Mouse (Mus musculus): ENCODE measurements at regions not wholly inside any gene's neighbourhood (a gene's known extent, or its start where the extent isn't known, plus 50 kb on each side); places are given as distances from the start of the nearest gene placed in this dataset.

- H3K4me2 ChIP-seq (ENCODE audit: low read depth, low read length), result no peak overlapping the region
- H3K4me3 ChIP-seq (ENCODE audit: low read depth, low read length), result no peak overlapping the region
- 72% methylated on average over 10 of the region's 10 CpGs for WGBS
- H3K9ac ChIP-seq (replicated peaks; ENCODE audit: low read depth, low read length), result no peak overlapping the region
- no peaks in the 10 kb centered on the region for H3K36me3 ChIP-seq (replicated peaks; ENCODE audit: control insufficient read depth, insufficient read depth, low read length)
- ATAC-seq (ENCODE audit: insufficient read depth, low read depth) (no peak), DNase-seq (ENCODE audit: low spot score) (no peak)
- no peaks in the 10 kb centered on the region for H3K9me3 ChIP-seq (replicated peaks; ENCODE audit: control insufficient read depth, low read length)
- TF ChIP-seq CTCF (IDR thresholded peaks at IDR 0.05; ENCODE audit: low read depth) (no peak), EP300 (IDR thresholded peaks at IDR 0.05; ENCODE audit: low read depth) (no peak)
- H3K27me3 ChIP-seq (ENCODE audit: control insufficient read depth, insufficient read depth, low read length), result no peaks in the 10 kb centered on the region
- no peaks in the 10 kb centered on the region for H3K4me1 ChIP-seq (ENCODE audit: control insufficient read depth, insufficient read depth)
- H3K27ac ChIP-seq (ENCODE audit: low read depth), result no peak overlapping the region
Measured at GRCm38 (mm10) chr6:148586439-148587321, 142.5 kb upstream of the Tmtc1 start.

DNA sequence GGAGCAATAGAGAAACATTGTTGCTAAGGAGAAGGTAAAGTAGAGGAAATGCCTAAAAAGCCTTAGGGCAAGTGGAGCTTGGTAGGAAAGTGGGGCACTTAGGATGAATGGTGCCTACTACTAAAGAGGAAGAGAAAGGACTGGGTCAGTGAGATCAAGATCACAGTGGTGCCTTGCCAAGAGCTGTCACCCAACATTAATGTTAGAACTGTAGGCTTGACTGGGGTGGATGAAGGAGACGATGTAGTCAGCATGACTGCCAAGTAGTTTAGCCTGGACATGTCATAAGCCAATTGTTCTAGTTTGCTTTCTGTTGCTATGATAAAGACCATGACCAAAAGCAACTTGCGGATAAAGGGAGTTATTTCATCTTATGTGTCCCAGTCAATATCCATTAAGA is 139.9 kb upstream of the Tmtc1 start:
- Histone ChIP-seq H3K27ac (ENCODE audit: low read depth) (no peak overlapping the region), H3K4me2 (ENCODE audit: low read depth, low read length) (no peak overlapping the region), H3K27me3 (ENCODE audit: control insufficient read depth, insufficient read depth, low read length) (no peaks in the 10 kb centered on the region), H3K4me1 (ENCODE audit: control insufficient read depth, insufficient read depth) (no peaks in the 10 kb centered on the region), H3K9ac (replicated peaks; ENCODE audit: low read depth, low read length) (no peak overlapping the region), H3K4me3 (ENCODE audit: low read depth, low read length) (no peak overlapping the region), H3K36me3 (replicated peaks; ENCODE audit: control insufficient read depth, insufficient read depth, low read length) (no peaks in the 10 kb centered on the region), H3K9me3 (replicated peaks; ENCODE audit: control insufficient read depth, low read length) (no peaks in the 10 kb centered on the region)
- WGBS, result 86% methylated on average over 2 of the region's 2 CpGs
- ATAC-seq (ENCODE audit: insufficient read depth, low read depth) (no peak), DNase-seq (ENCODE audit: low spot score) (no peak)
- TF ChIP-seq CTCF (IDR thresholded peaks at IDR 0.05; ENCODE audit: low read depth) (no peak), EP300 (IDR thresholded peaks at IDR 0.05; ENCODE audit: low read depth) (no peak)

DNA sequence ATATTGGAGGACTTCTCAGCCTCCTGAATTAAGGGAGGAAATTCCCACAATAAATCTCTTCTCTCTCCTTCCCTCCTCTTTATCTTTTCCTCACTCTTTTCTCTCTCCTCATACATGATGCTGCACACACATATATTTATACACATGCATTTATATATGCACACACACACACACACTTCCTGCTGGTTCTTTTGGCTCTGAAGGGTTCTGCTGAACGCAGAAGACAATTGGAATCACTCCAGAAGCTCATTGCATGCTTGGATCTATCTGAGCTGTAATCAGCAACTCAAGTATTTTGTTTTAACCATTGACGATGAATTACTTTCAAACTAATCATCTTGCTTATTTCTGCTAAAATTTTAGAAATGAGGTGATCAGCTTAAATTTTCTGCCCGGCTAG is 134.1 kb upstream of the Tmtc1 start:
- Histone ChIP-seq H3K27ac (ENCODE audit: low read depth) (no peak overlapping the region), H3K27me3 (ENCODE audit: control insufficient read depth, insufficient read depth, low read length) (no peaks in the 10 kb centered on the region), H3K4me3 (ENCODE audit: low read depth, low read length) (no peak overlapping the region), H3K9me3 (replicated peaks; ENCODE audit: control insufficient read depth, low read length) (0 out of 2 replicates have a peak, but pooled peaks cover 4% of the 10 kb centered on the region), H3K4me1 (ENCODE audit: control insufficient read depth, insufficient read depth) (no peaks in the 10 kb centered on the region), H3K4me2 (ENCODE audit: low read depth, low read length) (no peak overlapping the region), H3K36me3 (replicated peaks; ENCODE audit: control insufficient read depth, insufficient read depth, low read length) (no peaks in the 10 kb centered on the region), H3K9ac (replicated peaks; ENCODE audit: low read depth, low read length) (no peak overlapping the region)
- no peak for DNase-seq (ENCODE audit: low spot score)
- no peak for ATAC-seq (ENCODE audit: insufficient read depth, low read depth)
- TF ChIP-seq EP300 (IDR thresholded peaks at IDR 0.05; ENCODE audit: low read depth) (no peak), CTCF (IDR thresholded peaks at IDR 0.05; ENCODE audit: low read depth) (no peak)
- 59% methylated on average over 3 of the region's 3 CpGs for WGBS

- no peak overlapping the region for H3K27ac ChIP-seq (ENCODE audit: low read depth)
- no peak for ATAC-seq (ENCODE audit: insufficient read depth, low read depth)
- no peak for DNase-seq (ENCODE audit: low spot score)
Measured at GRCm38 (mm10) chr6:148577663-148578062, 133.5 kb upstream of the Tmtc1 start.

GRCm38 (mm10) chr6:148574742-148575453 is 130.7 kb upstream of the Tmtc1 start:
- no peak for TF ChIP-seq CTCF (IDR thresholded peaks at IDR 0.05; ENCODE audit: low read depth)
- TF ChIP-seq EP300 (IDR thresholded peaks at IDR 0.05; ENCODE audit: low read depth), result no peak
- H3K9me3 ChIP-seq (replicated peaks; ENCODE audit: control insufficient read depth, low read length), result 0 out of 2 replicates have a peak, but pooled peaks cover 4% of the 10 kb centered on the region
- no peak for DNase-seq (ENCODE audit: low spot score)
- 79% methylated on average over 7 of the region's 7 CpGs for WGBS
- H3K36me3 ChIP-seq (replicated peaks; ENCODE audit: control insufficient read depth, insufficient read depth, low read length), result no peaks in the 10 kb centered on the region
- H3K4me3 ChIP-seq (ENCODE audit: low read depth, low read length), result no peak overlapping the region
- H3K27ac ChIP-seq (ENCODE audit: low read depth), result no peak overlapping the region
- H3K27me3 ChIP-seq (ENCODE audit: control insufficient read depth, insufficient read depth, low read length), result no peaks in the 10 kb centered on the region
- ATAC-seq (ENCODE audit: insufficient read depth, low read depth), result no peak
- 0 out of 2 replicates have a peak, but pooled peaks cover 5% of the 10 kb centered on the region for H3K4me1 ChIP-seq (ENCODE audit: control insufficient read depth, insufficient read depth)
- H3K4me2 ChIP-seq (ENCODE audit: low read depth, low read length), result no peak overlapping the region
- no peak overlapping the region for H3K9ac ChIP-seq (replicated peaks; ENCODE audit: low read depth, low read length)

More at GRCm38 (mm10) chr6:148577663-148578062, 133.5 kb upstream of the Tmtc1 start:
- 71% methylated on average over 3 of the region's 3 CpGs for WGBS
- Histone ChIP-seq H3K36me3 (replicated peaks; ENCODE audit: control insufficient read depth, insufficient read depth, low read length) (no peaks in the 10 kb centered on the region), H3K9ac (replicated peaks; ENCODE audit: low read depth, low read length) (no peak overlapping the region), H3K9me3 (replicated peaks; ENCODE audit: control insufficient read depth, low read length) (0 out of 2 replicates have a peak, but pooled peaks cover 4% of the 10 kb centered on the region), H3K4me3 (ENCODE audit: low read depth, low read length) (no peak overlapping the region), H3K4me2 (ENCODE audit: low read depth, low read length) (no peak overlapping the region), H3K4me1 (ENCODE audit: control insufficient read depth, insufficient read depth) (0 out of 2 replicates have a peak, but pooled peaks cover under 1% of the 10 kb centered on the region), H3K27me3 (ENCODE audit: control insufficient read depth, insufficient read depth, low read length) (no peaks in the 10 kb centered on the region)
- TF ChIP-seq EP300 (IDR thresholded peaks at IDR 0.05; ENCODE audit: low read depth) (no peak), CTCF (IDR thresholded peaks at IDR 0.05; ENCODE audit: low read depth) (no peak)
